Mouse (Mus musculus) cerebral cortex, adult 2 months (tissue): ENCODE data around the gene Mre11a.

Experiments used
- WGBS: fragments of 180-500 bp; shearing (Covaris S2); methylation state at CpG from one replicate; pipeline ENCODE4 v1.1.7; 2018; 5-methylcytosine and 5-hydroxymethylcytosine counted together

Gene Mre11a

DNA sequence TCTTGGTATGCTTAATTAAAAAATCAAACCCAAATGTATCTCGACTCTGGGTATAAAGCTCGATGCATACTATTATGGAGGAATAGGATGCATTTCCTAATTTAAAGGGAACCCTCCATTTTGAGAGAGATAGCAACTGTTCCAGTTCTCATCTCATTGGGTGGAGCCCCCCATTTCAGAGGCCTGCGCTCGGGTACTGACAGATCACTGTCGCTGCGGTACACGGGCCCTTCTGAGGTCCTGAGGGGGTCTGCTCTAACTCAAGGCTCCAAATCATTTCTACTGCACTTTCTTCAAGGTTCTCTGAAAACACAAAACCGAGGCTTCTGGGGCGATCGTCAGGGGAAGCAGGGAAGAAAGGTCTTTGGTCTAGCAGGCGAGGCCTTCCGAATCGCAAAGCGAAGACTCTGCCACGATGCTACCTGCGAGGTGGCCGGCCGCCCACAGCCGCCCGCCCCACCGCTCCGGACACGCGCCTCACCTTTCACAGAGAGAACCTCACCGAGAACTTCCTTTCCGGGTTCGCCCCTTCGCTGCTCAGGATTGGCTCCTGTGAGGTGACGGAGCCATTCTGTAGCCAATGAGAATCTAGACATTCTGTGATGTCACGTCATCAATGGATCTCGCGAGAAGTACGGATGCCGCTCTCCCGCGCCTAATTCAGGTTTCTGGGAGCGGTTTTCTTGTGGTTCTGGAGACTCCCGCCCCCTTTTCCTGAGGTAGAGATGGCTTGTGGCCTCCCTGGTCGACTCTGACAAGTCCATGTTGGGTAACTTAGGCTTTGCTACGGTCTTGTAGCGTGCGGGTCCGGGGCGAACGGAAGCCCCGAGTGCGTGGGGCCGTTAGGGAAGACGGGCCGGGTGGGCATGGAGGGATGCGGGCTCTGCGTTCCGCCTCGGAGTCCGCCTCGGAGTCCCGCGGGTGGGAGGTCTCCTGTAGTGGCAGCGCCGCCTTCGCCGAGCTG lies at the start of gene Mre11a, which contains the start of gene Ankrd49:
Mre11a (plus strand) TSS at position 616 of the 964 bp plus-strand sequence.
Ankrd49 (minus strand) TSS at position 818 of the 964 bp plus-strand sequence.
- under 1% methylated on average over 62 of the region's 62 CpGs for WGBS

GRCm38 (mm10) chr9:14739498-14740150 lies 44.8 kb upstream of the Mre11a start:
- WGBS: 91% methylated on average over 4 of the region's 4 CpGs

- 86% methylated on average over 19 of the region's 19 CpGs for WGBS
Observed at GRCm38 (mm10) chr9:14740151-14740924, 44.1 kb upstream of the Mre11a start, which contains the start of gene Piwil4. Gene Piwil4, minus strand, starts transcription at chr9:14740733.

- 47% methylated on average over 42 of the region's 42 CpGs for WGBS
Observed at GRCm38 (mm10) chr9:14750901-14751502, 33.5 kb upstream of the Mre11a start.

DNA sequence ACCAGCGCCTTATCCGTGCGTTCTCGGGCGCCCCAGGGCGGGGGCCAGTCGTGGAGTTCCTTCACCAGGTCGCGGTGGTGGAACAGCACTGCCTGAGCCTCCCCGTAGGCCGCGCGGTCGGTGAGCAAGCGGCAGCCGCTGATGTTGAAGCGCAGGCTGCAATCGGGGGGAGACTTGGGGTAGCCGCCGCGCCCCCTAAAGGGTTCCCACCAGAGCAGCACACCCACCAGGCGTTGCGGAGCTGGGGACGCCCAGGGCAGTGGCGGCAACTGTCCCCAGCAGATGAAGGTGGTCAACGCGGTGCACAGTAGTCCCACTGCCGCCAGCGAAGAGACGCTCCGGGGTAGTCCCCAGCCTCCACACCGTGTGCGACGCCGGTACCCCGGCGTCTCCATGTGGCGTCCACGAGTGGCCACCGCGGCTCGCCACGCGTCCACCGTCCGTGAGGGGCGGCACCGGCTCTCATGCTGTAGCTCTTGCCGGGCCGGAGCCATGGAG lies 32.9 kb upstream of the Mre11a start:
- WGBS: 2% methylated on average over 49 of the region's 50 CpGs

DNA sequence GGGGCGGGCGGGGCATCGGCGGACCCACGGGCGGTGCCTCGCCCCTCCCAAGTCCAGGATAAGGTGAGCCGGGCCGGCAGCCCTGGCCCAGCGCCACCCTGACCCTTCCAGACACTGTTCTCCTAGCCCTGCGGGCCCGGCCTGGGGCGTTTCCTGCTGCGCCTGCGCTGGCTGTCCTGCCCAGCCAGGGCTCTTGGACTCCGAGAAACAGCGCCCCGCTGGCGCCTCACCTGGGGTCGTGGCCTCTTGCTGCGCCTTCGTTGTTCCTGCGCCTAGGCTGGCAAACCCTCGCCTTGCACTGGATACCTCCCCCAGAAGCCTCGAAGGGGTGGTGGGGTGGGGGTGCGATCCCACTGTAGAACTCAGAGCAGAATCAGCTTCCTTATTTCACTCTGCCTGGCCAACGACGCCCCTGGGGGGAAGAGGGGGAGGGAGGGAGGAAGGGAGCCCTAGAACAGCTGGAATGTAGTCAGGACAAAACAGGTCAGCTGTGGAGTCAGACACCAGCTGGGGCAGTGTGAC lies 32.4 kb upstream of the Mre11a start, which contains the start of gene Fut4:
Fut4 (minus strand) TSS at position 393 of the 522 bp plus-strand sequence.
- 4% methylated on average over 28 of the region's 28 CpGs for WGBS

DNA sequence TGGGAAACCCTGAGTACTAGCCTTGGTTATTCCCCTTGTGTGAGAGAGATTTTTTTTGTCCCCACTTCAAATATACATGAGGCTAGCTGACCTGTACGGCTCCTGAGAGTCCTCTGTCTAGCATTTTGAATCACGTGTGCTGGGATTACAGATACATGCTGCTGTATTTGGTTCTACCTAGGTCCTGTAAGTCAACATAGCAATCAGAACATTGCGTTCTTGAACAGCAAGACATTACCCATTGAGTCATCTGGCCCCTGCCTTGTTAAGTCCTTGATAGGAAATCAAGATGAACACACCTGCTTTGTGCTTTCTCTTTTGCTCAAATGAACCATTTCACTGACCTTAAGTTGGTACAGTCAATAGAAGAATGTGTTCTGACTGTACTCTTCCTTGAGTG lies 30.0 kb upstream of the Mre11a start:
- WGBS: 88% methylated on average over 3 of the region's 3 CpGs

DNA sequence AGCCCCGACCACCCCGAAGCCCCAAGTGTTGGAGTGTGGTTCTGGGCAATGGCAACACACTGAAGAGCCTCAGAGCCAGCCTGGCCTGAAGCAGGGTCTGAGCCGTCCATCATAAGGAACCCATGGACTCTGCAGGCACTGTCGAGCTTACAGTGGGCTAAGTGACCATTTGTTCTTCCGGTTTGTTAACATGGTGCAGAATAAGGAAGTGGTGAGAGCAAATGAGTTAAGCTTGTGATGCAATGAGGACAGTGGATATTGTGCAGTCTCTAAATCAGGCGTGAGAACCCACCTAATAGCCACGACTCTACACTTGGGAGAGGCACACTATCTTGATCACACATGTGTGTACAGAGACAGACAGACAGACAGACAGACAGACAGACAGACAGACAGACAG lies 25.9 kb upstream of the Mre11a start:
- 71% methylated on average over 7 of the region's 7 CpGs for WGBS

DNA sequence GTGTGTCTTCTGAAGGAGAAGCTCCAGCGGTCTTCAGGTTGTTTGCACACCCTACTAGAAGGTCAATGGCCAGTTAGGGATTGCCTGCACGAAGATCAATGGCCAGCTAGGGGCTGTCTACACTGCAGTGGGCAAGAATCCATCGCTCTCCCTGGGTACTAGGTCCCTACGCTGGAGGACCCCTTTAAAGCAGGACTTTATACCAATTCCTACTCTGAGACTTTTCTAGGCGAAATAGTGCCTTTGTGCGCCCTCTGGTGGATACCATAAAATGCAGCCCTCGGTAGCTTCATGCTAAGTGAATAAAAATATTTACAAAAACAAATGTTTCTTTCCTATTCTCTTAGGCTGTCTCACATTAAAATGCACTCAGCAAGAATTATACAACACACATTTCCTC lies 19.7 kb upstream of the Mre11a start:
- 25% methylated on average over 7 of the region's 7 CpGs for WGBS

DNA sequence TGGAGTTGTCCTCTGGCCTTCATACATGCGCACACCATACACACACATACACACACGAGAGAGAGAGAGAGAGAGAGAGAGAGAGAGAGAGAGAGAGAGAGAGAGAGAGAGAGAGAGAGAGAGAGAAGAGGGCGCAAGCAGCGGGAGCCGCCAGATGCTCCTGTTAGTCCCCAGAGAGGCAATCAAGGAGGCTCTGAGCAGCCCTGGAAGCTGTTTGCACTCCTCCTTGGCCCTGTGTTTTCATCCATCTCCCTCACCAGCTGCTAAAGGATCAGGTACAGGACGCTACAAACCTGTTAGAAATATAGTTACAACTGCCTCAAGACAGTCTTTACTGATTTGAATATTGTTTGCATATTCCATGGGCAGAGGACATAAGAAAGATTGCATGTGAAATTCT lies 14.6 kb upstream of the Mre11a start:
- 79% methylated on average over 4 of the region's 6 CpGs for WGBS

DNA sequence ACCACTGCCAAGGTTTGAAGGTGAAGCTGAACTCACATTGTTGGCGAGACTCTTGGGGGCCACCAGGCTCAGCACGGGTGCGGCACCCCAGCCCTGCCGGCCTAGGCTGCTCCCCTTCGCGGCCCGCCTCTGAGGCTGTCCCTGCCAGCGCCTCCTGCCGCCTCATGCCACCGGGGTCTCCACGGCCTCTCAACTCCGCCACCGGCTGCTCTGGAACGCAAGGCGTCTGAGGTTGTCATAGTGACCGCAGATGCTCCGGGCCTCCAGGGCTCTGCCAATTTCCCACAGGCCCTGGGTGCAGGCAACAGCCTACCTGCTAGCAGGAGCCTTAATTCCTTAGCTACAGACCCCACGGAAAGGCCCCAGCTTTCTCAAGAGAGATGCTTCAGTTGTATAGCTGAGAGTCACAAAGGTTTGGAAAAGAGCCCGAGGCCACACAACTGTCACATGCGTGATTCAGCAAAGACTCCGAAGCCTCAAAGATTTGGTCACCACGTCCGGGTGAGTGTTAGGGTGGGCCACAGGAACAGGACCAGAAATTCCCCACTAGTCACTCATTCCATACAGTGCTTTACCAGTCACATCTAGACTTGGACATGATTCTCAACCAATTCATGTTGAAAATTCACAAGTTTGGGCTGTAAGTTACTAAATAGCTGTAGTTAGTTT lies 13.5 kb upstream of the Mre11a start, which contains the start of gene 1700012B09Rik:
1700012B09Rik (minus strand) TSS at position 228 of the 669 bp plus-strand sequence.
- WGBS: 37% methylated on average over 23 of the region's 23 CpGs

- WGBS: 92% methylated on average over 2 of the region's 2 CpGs
Observed at GRCm38 (mm10) chr9:14772074-14772473, 12.4 kb upstream of the Mre11a start.

DNA sequence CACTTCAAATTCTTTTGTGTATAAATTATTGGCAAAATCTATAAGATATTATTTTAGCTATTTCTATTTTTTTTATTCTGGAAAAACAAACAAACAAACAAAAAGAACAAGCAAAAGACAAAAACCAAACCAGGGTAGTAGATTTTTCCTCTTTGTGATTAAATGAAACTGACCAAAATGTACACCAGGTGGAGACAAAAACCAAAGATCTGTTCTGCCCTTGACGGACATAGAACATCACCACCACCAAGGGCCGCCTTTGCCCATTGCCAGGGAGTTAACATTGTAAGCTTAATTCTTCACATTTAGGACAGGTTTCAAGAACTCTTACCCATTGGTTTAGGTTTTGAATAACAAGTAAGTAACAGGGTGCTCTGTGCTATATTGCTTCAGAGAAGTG lies 10.6 kb upstream of the Mre11a start:
- 21% methylated on average over 2 of the region's 2 CpGs for WGBS

DNA sequence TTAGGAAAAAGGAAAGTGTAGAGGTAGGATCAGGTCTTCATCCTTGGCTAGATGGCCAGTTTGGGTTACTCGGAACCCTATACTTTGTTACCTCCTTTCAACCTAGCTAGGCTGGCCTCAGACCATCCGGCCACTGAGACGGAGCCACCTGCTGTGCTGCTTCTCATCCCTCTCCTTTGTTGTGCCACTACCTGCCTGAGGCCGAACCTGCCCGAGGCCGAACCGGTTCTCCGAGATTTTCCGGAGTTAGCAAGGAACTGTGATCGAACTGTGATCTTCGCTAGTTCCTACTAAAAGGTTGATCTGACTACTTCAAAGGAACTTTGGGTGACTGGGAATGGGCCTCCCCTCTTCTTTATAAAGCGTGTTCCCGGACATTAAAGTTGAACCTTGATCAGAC lies 6.1 kb upstream of the Mre11a start:
- 61% methylated on average over 13 of the region's 13 CpGs for WGBS

DNA sequence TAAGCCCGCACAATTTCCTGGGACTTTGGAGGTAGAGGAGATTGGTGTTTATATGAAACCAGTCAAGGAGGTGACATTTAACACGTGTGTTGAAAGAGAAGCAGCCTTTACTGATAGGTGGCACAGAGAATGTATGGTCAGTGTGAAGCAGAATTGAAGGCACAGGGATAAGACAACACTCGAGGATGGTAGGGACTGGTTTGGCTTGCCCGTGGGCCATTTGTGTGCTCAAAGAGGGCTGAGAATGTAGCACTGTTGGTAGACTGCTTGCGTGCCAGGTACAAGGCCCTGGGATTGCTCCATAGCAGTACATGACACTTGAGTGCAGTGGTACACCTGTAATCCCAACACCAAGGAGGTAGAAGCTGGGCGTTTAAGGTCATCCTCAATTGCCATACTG lies 2.9 kb downstream of the Mre11a start:
- 89% methylated on average over 6 of the region's 6 CpGs for WGBS

GRCm38 (mm10) chr9:14805714-14806113 lies 21.3 kb downstream of the Mre11a start:
- 92% methylated on average over 2 of the region's 2 CpGs for WGBS

- 100% methylated on average over 1 of the region's 1 CpGs for WGBS
Observed at GRCm38 (mm10) chr9:14806786-14807185, 22.3 kb downstream of the Mre11a start.

- 70% methylated on average over 5 of the region's 5 CpGs for WGBS
Observed at GRCm38 (mm10) chr9:14810111-14810510, 25.7 kb downstream of the Mre11a start.

GRCm38 (mm10) chr9:14824840-14825239 lies 40.4 kb downstream of the Mre11a start:
- 92% methylated on average over 5 of the region's 5 CpGs for WGBS

- WGBS: 28% methylated on average over 2 of the region's 2 CpGs
Observed at GRCm38 (mm10) chr9:14827875-14828274, 43.4 kb downstream of the Mre11a start.
